Mouse (Mus musculus): ENCODE measurements around the gene Plcl2.

- no peak for TF ChIP-seq CTCF (IDR thresholded peaks at IDR 0.05)
- no peak for TF ChIP-seq EP300 (IDR thresholded peaks at IDR 0.05)
These were observed 131.9 kb downstream of the Plcl2 start for GRCm38 (mm10) chr17:50641076-50641610.
